In the genomic region with DNA sequence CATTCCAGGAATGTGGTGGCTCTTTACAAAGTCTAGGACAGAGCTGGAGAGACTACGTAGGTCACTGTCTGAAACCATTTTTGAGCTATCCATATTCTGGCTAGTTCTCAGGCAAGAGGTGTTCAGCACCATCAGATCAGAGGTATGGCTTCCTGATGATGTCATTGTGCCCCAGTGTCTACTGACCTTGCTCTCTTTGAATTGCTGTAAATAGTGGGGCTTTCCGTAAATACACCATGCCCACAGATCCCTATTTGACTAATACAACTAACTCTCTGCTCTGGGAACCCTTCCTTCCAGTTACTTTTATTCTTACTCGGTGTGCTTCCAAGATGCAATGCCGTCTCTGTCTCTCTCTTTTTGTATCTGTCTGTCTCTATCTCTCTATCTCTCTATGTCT, we compare ENCODE assay signal across 16 mouse cellular contexts.
"Had no signal": no experiment of that assay in that cellular context is flagged by ENCODE, and none has a peak within 500 bp of the region (broad histone marks: within the 10 kb centered on the region; RNA-seq: fewer than 3 reads in every experiment).

No protein-coding gene starts in this region.

- H3K4me3 ChIP-seq: neural tube, embryonic 13.5 days; neural tube, embryonic 15.5 days; stomach, embryonic 15.5 days had no signal

- H3K4me1 ChIP-seq: neural tube, embryonic 13.5 days; neural tube, embryonic 15.5 days; stomach, embryonic 15.5 days had no signal

- H3K27me3 ChIP-seq: neural tube, embryonic 13.5 days; neural tube, embryonic 15.5 days; stomach, embryonic 15.5 days had no signal

- H3K9me3 ChIP-seq: neural tube, embryonic 13.5 days; neural tube, embryonic 15.5 days; stomach, embryonic 15.5 days had no signal

- H3K36me3 ChIP-seq: neural tube, embryonic 13.5 days; neural tube, embryonic 15.5 days; stomach, embryonic 15.5 days had no signal

- H3K9ac ChIP-seq: neural tube, embryonic 13.5 days; neural tube, embryonic 15.5 days; stomach, embryonic 15.5 days had no signal

- H3K4me2 ChIP-seq: neural tube, embryonic 13.5 days; neural tube, embryonic 15.5 days; stomach, embryonic 15.5 days had no signal

- DNase-seq: retina, postnatal 1 day; right cerebral cortex, adult 18-20 months; right cerebral cortex, postnatal 14 days; right cerebral cortex, postnatal 25 days; right cerebral cortex, postnatal 4 days; spleen, adult 18-20 months; thymus, adult 18-20 months; thymus, adult 2 months; thymus, postnatal 14 days; thymus, postnatal 25 days; thymus, postnatal 36 days; thymus, postnatal 4 days had no signal

- H3K27ac ChIP-seq: neural tube, embryonic 13.5 days; neural tube, embryonic 15.5 days; stomach, embryonic 15.5 days; stomach, postnatal 0 days had no signal
